Mouse (Mus musculus): Measurements from ENCODE around the gene Copz1. TPM values are rescaled to one million over a fixed set of nuclear protein-coding genes. Genes with fewer than 3 reads are reported as not detected.

Gene Copz1
- polyA plus RNA-seq, 1 experiment from 2014 or later, result 300 TPM

DNA sequence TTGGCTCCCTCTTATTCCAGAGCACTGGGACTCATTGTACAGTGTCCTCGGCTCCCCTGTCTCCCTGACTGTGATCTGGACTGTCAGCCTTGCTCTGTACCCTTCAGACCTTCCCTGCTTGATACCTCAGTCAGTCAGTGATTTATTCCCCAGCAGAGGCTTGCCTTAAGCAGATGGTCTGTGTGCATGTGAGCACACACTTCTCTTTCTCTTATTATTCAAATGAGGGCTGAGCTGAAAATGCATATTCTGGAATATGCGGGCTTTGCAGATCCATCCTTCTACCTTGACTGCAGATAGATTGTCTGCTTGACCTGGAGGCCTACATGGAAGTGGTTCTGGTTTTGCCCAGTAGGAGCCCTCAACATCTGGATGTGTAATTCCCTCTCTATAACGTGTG lies 25.5 kb downstream of the Copz1 start:
- no peak for ATAC-seq (replicated peaks; ENCODE audit: low FRiP score)
- H3K27ac ChIP-seq, result peak overlapping the region; percentile 98

DNA sequence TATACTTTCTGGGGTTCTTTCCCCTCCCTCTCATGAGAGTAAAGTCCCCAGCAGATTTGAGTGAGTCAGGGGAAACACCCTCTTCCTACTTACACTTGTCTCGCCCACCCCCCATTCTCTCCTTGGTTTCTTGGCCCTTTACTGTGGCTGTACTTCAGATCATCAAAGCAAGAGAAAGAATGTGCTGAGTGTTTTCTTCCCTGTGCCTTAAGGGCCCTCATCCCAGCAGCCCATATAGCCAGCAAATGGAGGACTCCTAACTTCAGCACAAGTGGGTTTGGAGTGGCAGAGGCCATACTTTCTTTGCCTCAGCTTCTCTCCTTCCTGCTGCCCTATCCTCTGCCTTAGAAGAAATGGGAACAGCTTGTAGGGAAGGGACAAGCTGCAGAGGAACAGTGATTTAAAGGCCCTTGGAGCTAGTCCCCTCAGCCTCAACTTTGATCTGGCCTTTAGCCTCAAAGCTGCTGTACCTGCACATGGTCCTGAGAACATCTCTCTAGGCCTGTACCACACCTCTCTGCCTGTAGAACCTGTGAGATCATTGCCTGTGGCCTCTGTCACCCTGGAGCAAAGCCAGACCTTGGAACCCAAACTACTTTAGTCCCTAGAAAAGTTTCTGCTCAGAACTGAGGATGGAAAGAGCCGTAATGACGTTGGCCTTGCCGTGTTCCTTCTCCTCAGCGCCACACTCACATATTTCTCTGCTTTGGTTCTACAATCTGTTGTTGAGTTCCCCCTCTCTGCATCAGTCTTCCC lies 26.5 kb downstream of the Copz1 start:
- Histone ChIP-seq H3K36me3 (peaks cover 24% of the 10 kb centered on the region), H3K9me3 (replicated peaks) (no peaks in the 10 kb centered on the region), H3K4me1 (peaks cover 89% of the 10 kb centered on the region), H3K4me2 (0 out of 2 replicates have a peak overlapping the region, but pooled peaks have one; percentile 49), H3K27me3 (no peaks in the 10 kb centered on the region), H3K27ac (peak overlapping the region; percentile 98), H3K9ac (no peak overlapping the region; the same call in 1 of the 2 replicates), H3K4me3 (replicated peaks) (no peak overlapping the region)
- WGBS, result 55% methylated on average over 5 of the region's 5 CpGs
- no peak for ATAC-seq (replicated peaks; ENCODE audit: low FRiP score)

More for the DNA sequence above, 25.5 kb downstream of the Copz1 start:
- H3K27me3 ChIP-seq, result no peaks in the 10 kb centered on the region
- peaks cover 34% of the 10 kb centered on the region for H3K36me3 ChIP-seq
- H3K9me3 ChIP-seq (replicated peaks), result no peaks in the 10 kb centered on the region
- 59% methylated on average over 3 of the region's 3 CpGs for WGBS
- H3K4me2 ChIP-seq, result peak overlapping the region; percentile 19; the same call in 1 of the 2 replicates
- H3K4me3 ChIP-seq (replicated peaks), result 0 out of 2 replicates have a peak overlapping the region, but pooled peaks have one; percentile 4
- 0 out of 2 replicates have a peak overlapping the region, but pooled peaks have one; percentile 2 for H3K9ac ChIP-seq
- H3K4me1 ChIP-seq, result peaks cover 79% of the 10 kb centered on the region

- Histone ChIP-seq H3K27me3 (no peaks in the 10 kb centered on the region), H3K4me1 (peaks cover 95% of the 10 kb centered on the region), H3K4me3 (replicated peaks) (peak overlapping the region; percentile 20), H3K9me3 (replicated peaks) (no peaks in the 10 kb centered on the region), H3K4me2 (peak overlapping the region; percentile 49), H3K9ac (peak overlapping the region; percentile 0; the same call in 1 of the 2 replicates), H3K27ac (peak overlapping the region; percentile 98), H3K36me3 (peaks cover 24% of the 10 kb centered on the region)
- 31% methylated on average over 8 of the region's 8 CpGs for WGBS
- ATAC-seq (replicated peaks; ENCODE audit: low FRiP score), result no peak
These were observed 27.1 kb downstream of the Copz1 start for GRCm38 (mm10) chr15:103299644-103300043.

GRCm38 (mm10) chr15:103300067-103300471 lies 27.6 kb downstream of the Copz1 start:
- 9% methylated on average over 18 of the region's 18 CpGs for WGBS
- Histone ChIP-seq H3K27me3 (no peaks in the 10 kb centered on the region), H3K27ac (peak overlapping the region; percentile 98), H3K36me3 (peaks cover 24% of the 10 kb centered on the region), H3K4me3 (replicated peaks) (peak overlapping the region; percentile 20), H3K4me2 (peak overlapping the region; percentile 49), H3K4me1 (peaks cover 97% of the 10 kb centered on the region), H3K9me3 (replicated peaks) (no peaks in the 10 kb centered on the region), H3K9ac (peak overlapping the region; percentile 0; the same call in 1 of the 2 replicates)
- peak; percentile 10 for ATAC-seq (replicated peaks; ENCODE audit: low FRiP score)

GRCm38 (mm10) chr15:103300560-103300959 lies 28.0 kb downstream of the Copz1 start:
- 14% methylated on average over 2 of the region's 2 CpGs for WGBS
- Histone ChIP-seq H3K9me3 (replicated peaks) (no peaks in the 10 kb centered on the region), H3K27me3 (no peaks in the 10 kb centered on the region), H3K4me1 (peaks cover 94% of the 10 kb centered on the region), H3K36me3 (peaks cover 24% of the 10 kb centered on the region), H3K4me3 (replicated peaks) (peak overlapping the region; percentile 20), H3K4me2 (peak overlapping the region; percentile 49), H3K27ac (peak overlapping the region; percentile 98), H3K9ac (peak overlapping the region; percentile 0; the same call in 1 of the 2 replicates)
- no peak for ATAC-seq (replicated peaks; ENCODE audit: low FRiP score)

- peak overlapping the region; percentile 49; the same call in 1 of the 2 replicates for H3K4me2 ChIP-seq
- H3K4me1 ChIP-seq, result peaks cover 94% of the 10 kb centered on the region
- H3K36me3 ChIP-seq, result peaks cover 24% of the 10 kb centered on the region
- H3K27ac ChIP-seq, result peak overlapping the region; percentile 98
- no peaks in the 10 kb centered on the region for H3K9me3 ChIP-seq (replicated peaks)
- H3K4me3 ChIP-seq (replicated peaks), result no peak overlapping the region
- 0 out of 2 replicates have a peak overlapping the region, but pooled peaks have one; percentile 0 for H3K9ac ChIP-seq
- 10% methylated on average over 2 of the region's 2 CpGs for WGBS
- H3K27me3 ChIP-seq, result no peaks in the 10 kb centered on the region
- ATAC-seq (replicated peaks; ENCODE audit: low FRiP score), result no peak
These were observed 28.5 kb downstream of the Copz1 start for GRCm38 (mm10) chr15:103301046-103301445.

DNA sequence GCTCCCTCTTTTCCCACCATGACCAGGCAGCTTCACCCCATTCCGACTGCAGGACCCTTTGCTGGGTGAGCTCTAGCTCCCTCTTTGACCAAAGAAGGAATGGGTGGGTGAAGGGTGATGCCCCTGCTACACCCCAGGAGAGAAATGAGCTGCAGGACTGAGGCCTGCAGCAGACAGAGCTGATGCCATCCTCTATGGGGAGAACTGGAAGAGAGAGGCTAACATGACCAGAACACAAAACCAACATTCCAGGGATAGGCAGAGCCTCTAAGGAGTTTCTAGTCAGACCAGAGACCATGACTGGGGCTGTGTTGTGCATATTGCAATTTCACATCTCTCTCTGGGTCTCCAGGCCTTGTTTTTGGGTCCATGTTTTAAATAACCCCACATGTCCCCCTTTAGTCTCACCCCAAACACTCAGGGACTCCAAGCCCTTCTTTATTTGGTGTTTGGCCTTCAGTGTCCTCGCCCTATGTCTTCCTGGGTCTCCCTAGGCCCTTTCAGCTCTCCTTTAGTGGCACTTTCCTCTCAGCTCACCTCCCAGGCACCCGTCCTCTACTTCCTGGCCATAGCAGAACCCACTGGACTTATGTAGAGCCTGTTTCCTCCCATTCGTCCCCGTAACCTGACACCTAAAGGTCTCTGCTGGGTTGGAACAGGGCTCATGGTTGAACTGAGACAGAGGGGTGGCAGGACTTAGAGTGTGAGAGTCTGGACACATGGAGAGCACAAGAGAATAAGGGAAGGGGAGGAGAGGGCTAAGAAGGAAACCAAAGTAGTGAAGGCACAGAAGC lies 29.2 kb downstream of the Copz1 start:
- Histone ChIP-seq H3K27ac (peak overlapping the region; percentile 98), H3K9ac (no peak overlapping the region), H3K27me3 (no peaks in the 10 kb centered on the region), H3K4me1 (peaks cover 94% of the 10 kb centered on the region), H3K4me2 (peak overlapping the region; percentile 67; the same call in 1 of the 2 replicates), H3K9me3 (replicated peaks) (no peaks in the 10 kb centered on the region), H3K36me3 (peaks cover 18% of the 10 kb centered on the region), H3K4me3 (replicated peaks) (no peak overlapping the region)
- ATAC-seq (replicated peaks; ENCODE audit: low FRiP score), result 0 out of 2 replicates have a peak, but pooled peaks have one; percentile 6
- WGBS, result 17% methylated on average over 5 of the region's 5 CpGs

DNA sequence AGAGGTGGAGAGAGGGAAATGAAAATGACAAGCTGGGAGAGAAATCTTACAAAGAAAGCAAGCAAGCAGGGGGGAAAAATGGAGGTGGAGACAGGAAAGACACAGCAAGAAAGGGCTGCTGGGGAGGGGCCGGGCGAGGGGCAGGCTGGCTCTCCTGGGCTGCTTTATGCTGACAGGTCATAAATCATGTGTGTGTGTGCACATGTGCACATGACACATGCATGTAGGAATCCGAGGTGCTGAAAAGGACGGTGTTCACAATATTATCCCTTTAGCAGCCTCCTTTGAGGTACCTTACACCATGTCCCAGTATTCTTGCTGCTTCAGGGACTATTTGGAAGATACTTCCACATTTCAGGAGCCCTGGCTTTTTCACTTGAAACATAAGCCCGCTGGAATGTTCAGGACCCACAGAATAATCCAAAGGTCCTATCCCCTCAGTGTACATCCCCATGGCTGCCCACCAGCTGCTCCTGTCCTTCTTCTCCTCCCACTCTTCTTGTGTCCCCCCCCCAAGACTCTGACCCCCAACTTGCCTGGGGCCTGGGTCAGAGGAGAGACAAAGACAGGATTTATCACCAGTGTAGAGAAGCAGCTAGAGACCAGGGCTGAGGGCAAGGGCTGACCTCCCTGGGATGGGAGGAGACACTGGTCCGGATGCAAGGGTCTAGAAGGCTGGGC lies 30.0 kb downstream of the Copz1 start:
- Histone ChIP-seq H3K4me2 (peak overlapping the region; percentile 67; the same call in 1 of the 2 replicates), H3K4me1 (peaks cover 94% of the 10 kb centered on the region), H3K36me3 (peaks cover 11% of the 10 kb centered on the region), H3K9ac (no peak overlapping the region), H3K27ac (peak overlapping the region; percentile 98), H3K4me3 (replicated peaks) (no peak overlapping the region), H3K9me3 (replicated peaks) (no peaks in the 10 kb centered on the region), H3K27me3 (no peaks in the 10 kb centered on the region)
- no peak for ATAC-seq (replicated peaks; ENCODE audit: low FRiP score)
- 10% methylated on average over 6 of the region's 6 CpGs for WGBS

DNA sequence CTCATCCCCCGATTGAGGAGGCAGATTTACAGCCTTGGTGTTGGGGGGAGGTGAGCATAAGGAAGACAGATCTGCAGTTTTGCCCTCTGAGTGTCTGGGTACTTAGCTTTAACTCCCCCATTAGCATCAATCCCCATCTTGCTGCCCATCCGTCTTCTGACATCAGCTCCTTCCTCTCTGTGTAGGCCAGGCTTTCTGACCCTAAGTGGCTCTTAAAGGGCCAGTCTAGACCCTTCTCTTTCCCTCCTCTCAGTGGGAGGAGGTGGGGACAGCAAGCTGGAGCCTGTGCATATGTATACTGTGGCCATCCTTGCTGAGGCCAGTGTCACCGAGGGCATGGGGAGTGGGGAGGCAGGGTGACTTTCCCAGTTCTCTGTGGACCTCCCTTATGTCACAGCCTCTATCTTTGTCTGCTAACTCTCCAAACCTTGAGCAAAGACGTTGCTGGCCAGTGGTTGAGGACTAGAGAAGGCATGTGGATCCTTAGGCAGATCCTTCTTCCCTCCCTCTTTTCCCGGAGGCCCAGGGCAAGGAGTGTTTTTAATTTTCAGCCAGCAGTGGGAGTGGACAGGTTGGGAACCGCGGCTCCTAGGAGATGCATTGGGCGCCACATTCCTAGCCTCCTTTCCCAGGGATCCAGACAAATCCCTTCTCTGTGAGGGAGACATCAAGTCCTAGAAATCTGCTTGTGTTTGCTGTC lies 31.6 kb downstream of the Copz1 start:
- Histone ChIP-seq H3K27ac (peak overlapping the region; percentile 98), H3K9ac (peak overlapping the region; percentile 56), H3K9me3 (replicated peaks) (no peaks in the 10 kb centered on the region), H3K4me1 (peaks cover 94% of the 10 kb centered on the region), H3K36me3 (no peaks in the 10 kb centered on the region), H3K4me2 (peak overlapping the region; percentile 67), H3K4me3 (replicated peaks) (peak overlapping the region; percentile 48), H3K27me3 (no peaks in the 10 kb centered on the region)
- ATAC-seq (replicated peaks; ENCODE audit: low FRiP score), result peak; percentile 24
- 4% methylated on average over 8 of the region's 8 CpGs for WGBS

DNA sequence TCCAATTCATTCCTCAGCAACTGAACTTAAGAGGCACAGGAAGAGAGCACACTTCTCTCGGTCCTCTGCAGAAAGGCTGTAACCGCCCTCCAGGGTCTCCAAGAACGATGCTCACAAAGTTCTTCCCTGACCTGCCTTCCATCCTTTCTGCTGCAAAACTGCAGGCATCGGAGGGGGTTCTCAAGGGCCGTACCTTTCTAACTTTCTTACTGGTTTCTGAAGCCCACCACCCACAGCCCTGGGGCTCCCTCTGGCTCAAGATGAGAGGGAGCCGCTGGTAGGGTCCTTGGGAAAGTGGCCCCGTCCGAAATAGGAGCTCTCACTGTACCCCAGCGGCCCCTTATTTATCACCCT lies 32.1 kb downstream of the Copz1 start:
- Histone ChIP-seq H3K9ac (peak overlapping the region; percentile 56), H3K4me1 (peaks cover 94% of the 10 kb centered on the region), H3K27ac (peak overlapping the region; percentile 98), H3K27me3 (no peaks in the 10 kb centered on the region), H3K4me2 (peak overlapping the region; percentile 67), H3K36me3 (no peaks in the 10 kb centered on the region), H3K9me3 (replicated peaks) (no peaks in the 10 kb centered on the region), H3K4me3 (replicated peaks) (peak overlapping the region; percentile 48)
- WGBS, result under 1% methylated on average over 9 of the region's 9 CpGs
- ATAC-seq (replicated peaks; ENCODE audit: low FRiP score), result peak; percentile 20

GRCm38 (mm10) chr15:103305070-103305678 lies 32.7 kb downstream of the Copz1 start:
- ATAC-seq (replicated peaks; ENCODE audit: low FRiP score), result peak; percentile 92
- no peaks in the 10 kb centered on the region for H3K36me3 ChIP-seq
- peak overlapping the region; percentile 98 for H3K27ac ChIP-seq
- H3K4me3 ChIP-seq (replicated peaks), result peak overlapping the region; percentile 48
- peak overlapping the region; percentile 77 for H3K4me2 ChIP-seq
- peak overlapping the region; percentile 56 for H3K9ac ChIP-seq
- H3K4me1 ChIP-seq, result peaks cover 93% of the 10 kb centered on the region
- H3K27me3 ChIP-seq, result no peaks in the 10 kb centered on the region
- no peaks in the 10 kb centered on the region for H3K9me3 ChIP-seq (replicated peaks)
- WGBS, result under 1% methylated on average over 68 of the region's 71 CpGs

All from kidney, embryonic 15.5 days (tissue).